Mouse (Mus musculus) MEL (cell line): ENCODE results near the gene Ing3.

ENCODE experiments used
- CTCF ChIP-seq, 3 experiments: IDR thresholded peaks in 2 of 3; conservative IDR thresholded peaks in 1 of 3; 2 replicates each; pipeline ENCODE4 v1.5.1; 2011 to 2012; ENCODE audit warnings: low read length in 3 of 3, low read depth in 2 of 3, mild to moderate bottlenecking in 2 of 3, improper control_type of control experiment in 1 of 3, inconsistent platforms in 1 of 3, mixed read lengths in 1 of 3, moderate library complexity in 1 of 3; ENCODE audit not compliant: control insufficient read depth in 1 of 3, insufficient read depth in 1 of 3, poor library complexity in 1 of 3, severe bottlenecking in 1 of 3
- EP300 ChIP-seq, 2 experiments: IDR thresholded peaks; 2 replicates each; pipeline ENCODE4 v1.6.1; 2011; ENCODE audit warnings: improper control_type of control experiment in 2 of 2, low read length in 2 of 2, low read depth in 1 of 2, mild to moderate bottlenecking in 1 of 2
- GATA1 ChIP-seq: IDR thresholded peaks from 2 replicates; pipeline ENCODE4 v1.6.1; 2011; ENCODE audit warnings: low read depth, low read length, improper control_type of control experiment
- JUND ChIP-seq: IDR thresholded peaks from 2 replicates; pipeline ENCODE4 v1.6.1; 2011; ENCODE audit warnings: low read depth, mild to moderate bottlenecking, improper control_type of control experiment, low read length
- NELFE ChIP-seq: IDR thresholded peaks from 2 replicates; pipeline ENCODE4 v1.6.1; 2011; ENCODE audit warnings: low read depth, low read length, improper control_type of control experiment
- NRF1 ChIP-seq: IDR thresholded peaks from 2 replicates; pipeline ENCODE4 v1.6.1; 2014; ENCODE audit warnings: low read depth, mild to moderate bottlenecking, inconsistent platforms, low read length, improper control_type of control experiment, moderate library complexity; ENCODE audit not compliant: poor library complexity, insufficient read depth, severe bottlenecking
- POLR2A ChIP-seq, 2 experiments: IDR thresholded peaks; 2 replicates each; pipeline ENCODE4 v1.6.1; 2011 to 2012; ENCODE audit warnings: low read length in 2 of 2, mild to moderate bottlenecking in 2 of 2, control low read depth in 1 of 2, improper control_type of control experiment in 1 of 2, low read depth in 1 of 2, moderate library complexity in 1 of 2; ENCODE audit not compliant: control insufficient read depth in 1 of 2, insufficient read depth in 1 of 2, poor library complexity in 1 of 2
- POLR2AphosphoS2 ChIP-seq: IDR thresholded peaks from 2 replicates; pipeline ENCODE4 v1.6.1; 2011; ENCODE audit warnings: low read length, improper control_type of control experiment
- RAD21 ChIP-seq: IDR thresholded peaks from 2 replicates; pipeline ENCODE4 v1.6.1; 2011; ENCODE audit warnings: mild to moderate bottlenecking, low read depth, low read length, improper control_type of control experiment

DNA sequence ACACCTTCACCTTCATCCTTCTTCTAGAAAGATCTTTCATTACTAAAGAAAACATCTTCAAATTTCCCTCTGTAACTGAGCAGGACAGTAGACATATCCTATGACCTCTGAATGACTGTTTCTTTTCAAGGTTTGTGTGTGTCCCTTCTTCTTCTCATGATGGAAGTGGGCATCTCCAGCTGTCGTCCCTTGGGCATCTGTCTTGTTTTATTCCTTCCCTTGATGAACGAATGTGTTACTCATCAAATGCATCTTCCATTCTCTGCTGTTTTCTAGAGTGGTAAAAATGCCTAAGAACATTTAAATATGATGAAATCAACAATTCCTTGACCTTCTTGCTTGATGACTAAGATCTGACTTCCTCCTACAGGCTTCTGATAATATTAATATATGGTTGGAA, 43.7 kb downstream of the Ing3 start:
- TF ChIP-seq RAD21 (no peak), GATA1 (no peak), JUND (no peak), POLR2A (IDR thresholded peaks at IDR 0.05; ENCODE audit: control insufficient read depth in 1 of 2, insufficient read depth in 1 of 2, low read depth in 1 of 2, low read length in 2 of 2, poor library complexity in 1 of 2) (no peak), EP300 (IDR thresholded peaks at IDR 0.05; ENCODE audit: low read depth in 1 of 2, low read length in 2 of 2) (no peak), CTCF (IDR thresholded peaks at IDR 0.05 in 2 of 3, conservative IDR thresholded peaks at IDR 0.05 in 1 of 3; ENCODE audit: control insufficient read depth in 1 of 3, insufficient read depth in 1 of 3, low read depth in 2 of 3, low read length in 3 of 3, poor library complexity in 1 of 3, severe bottlenecking in 1 of 3) (no peak), NRF1 (no peak), POLR2AphosphoS2 (no peak), NELFE (no peak)
